In genomic region chr2:153496898-153497297, GRCm38 (mm10) we compare ENCODE assay signal across 9 mouse cellular contexts. TPM values are rescaled to one million over a fixed set of nuclear protein-coding genes. Genes with fewer than 3 reads are reported as not detected.
A peak's percentile ranks its signal among the peaks of the same experiment; 100 is the strongest.
DNase-seq lines count a peak whose midpoint lies in the region; ATAC-seq and TF ChIP-seq lines count a peak whose summit lies in the region.
"Had no signal": no experiment of that assay in that cellular context is flagged by ENCODE, and none has a peak within 500 bp of the region (broad histone marks: within the 10 kb centered on the region; RNA-seq: fewer than 3 reads in every experiment).

No protein-coding gene starts in this region.

- H3K27me3 ChIP-seq in stomach, embryonic 16.5 days (ENCODE audit: control insufficient read depth, insufficient read depth, low read length) = no peaks in the 10 kb centered on the region
- H3K27me3 ChIP-seq in stomach, postnatal 0 days (ENCODE audit: control insufficient read depth, insufficient read depth, low read length) = no peaks in the 10 kb centered on the region
- H3K27me3 ChIP-seq in limb, embryonic 14.5 days (ENCODE audit: control insufficient read depth, insufficient read depth, low read length) = peaks cover 8% of the 10 kb centered on the region; the same call in 1 of the 2 replicates

- no peak for TF ChIP-seq CTCF in stomach, postnatal 0 days (IDR thresholded peaks at IDR 0.05; ENCODE audit: low read depth)

- TF ChIP-seq POLR2A in limb, embryonic 14.5 days (IDR thresholded peaks at IDR 0.05; ENCODE audit: borderline replicate concordance, extremely low read depth, insufficient read depth, insufficient read length) = no peak

- H3K27ac ChIP-seq in stomach, embryonic 16.5 days (ENCODE audit: low read length) = peak overlapping the region; percentile 67; the same call in 1 of the 2 replicates
- no peak overlapping the region for H3K27ac ChIP-seq in stomach, postnatal 0 days (replicated peaks)
- no peak overlapping the region for H3K27ac ChIP-seq in limb, embryonic 14.5 days (replicated peaks; ENCODE audit: low read depth, low read length)

- DNase-seq in gastrocnemius, postnatal 14 days = peak; percentile 27
- no peak for DNase-seq in gastrocnemius, adult 8-10 months (ENCODE audit: low spot score in 2 of 2)
- no peak for DNase-seq in stomach, postnatal 0 days (ENCODE audit: low spot score)
- DNase-seq in limb, embryonic 14.5 days (ENCODE audit: low spot score) = peak; percentile 49
- DNase-seq in gastrocnemius, postnatal 25 days = no peak
- DNase-seq in adrenal gland, postnatal 14 days = no peak
- DNase-seq in adrenal gland, adult 2 months = no peak
- DNase-seq: lung, postnatal 10 days had no signal

- no peak overlapping the region for H3K4me2 ChIP-seq in stomach, embryonic 16.5 days (ENCODE audit: low read depth, low read length)
- H3K4me2 ChIP-seq in stomach, postnatal 0 days (replicated peaks; ENCODE audit: low read depth) = no peak overlapping the region
- H3K4me2 ChIP-seq in limb, embryonic 14.5 days (replicated peaks; ENCODE audit: low read depth, low read length, severe bottlenecking) = no peak overlapping the region

- TF ChIP-seq EP300 in stomach, postnatal 0 days (optimal IDR thresholded peaks at IDR 0.05) = no peak

- no peak overlapping the region for H3K9ac ChIP-seq in stomach, embryonic 16.5 days (ENCODE audit: low read length)
- H3K9ac ChIP-seq in stomach, postnatal 0 days (ENCODE audit: low read length) = no peak overlapping the region
- no peak overlapping the region for H3K9ac ChIP-seq in limb, embryonic 14.5 days (ENCODE audit: low read depth, low read length, severe bottlenecking)

- H3K4me1 ChIP-seq in stomach, embryonic 16.5 days (ENCODE audit: control insufficient read depth, insufficient read depth, low read length) = peaks cover 36% of the 10 kb centered on the region
- H3K4me1 ChIP-seq in stomach, postnatal 0 days (replicated peaks; ENCODE audit: control insufficient read depth, insufficient read depth) = no peaks in the 10 kb centered on the region; the same call in 1 of the 2 replicates
- peaks cover 11% of the 10 kb centered on the region for H3K4me1 ChIP-seq in limb, embryonic 14.5 days (ENCODE audit: control insufficient read depth, insufficient read depth, low read length)

- no peak for ATAC-seq in stomach, embryonic 16.5 days (ENCODE audit: insufficient read depth, low FRiP score)
- ATAC-seq in stomach, postnatal 0 days (ENCODE audit: low FRiP score, low TSS enrichment) = no peak
- peak; percentile 40; the same call in 1 of the 2 replicates for ATAC-seq in limb, embryonic 14.5 days (ENCODE audit: low FRiP score, low read depth)

- no peaks in the 10 kb centered on the region for H3K9me3 ChIP-seq in stomach, embryonic 16.5 days (replicated peaks; ENCODE audit: control insufficient read depth, low read length)
- no peaks in the 10 kb centered on the region for H3K9me3 ChIP-seq in stomach, postnatal 0 days (ENCODE audit: control insufficient read depth, low read length)
- H3K9me3 ChIP-seq in limb, embryonic 14.5 days (ENCODE audit: control insufficient read depth, low read length) = no peaks in the 10 kb centered on the region

- intact Hi-C loops in gastrocnemius, postnatal 14 days (cut with DNase I; ENCODE audit: low total_unique reads) = no loop called here

- 68% methylated on average over 13 of the region's 13 CpGs for WGBS in stomach, embryonic 16.5 days
- 72% methylated on average over 13 of the region's 13 CpGs for WGBS in stomach, postnatal 0 days
- 47% methylated on average over 13 of the region's 13 CpGs for WGBS in limb, embryonic 14.5 days

- H3K36me3 ChIP-seq in stomach, embryonic 16.5 days (ENCODE audit: control insufficient read depth, insufficient read depth, low read length) = no peaks in the 10 kb centered on the region
- H3K36me3 ChIP-seq in stomach, postnatal 0 days (ENCODE audit: control insufficient read depth, insufficient read depth, low read length) = no peaks in the 10 kb centered on the region
- no peaks in the 10 kb centered on the region for H3K36me3 ChIP-seq in limb, embryonic 14.5 days (ENCODE audit: control insufficient read depth, insufficient read depth, low read length)

- H3K4me3 ChIP-seq in stomach, embryonic 16.5 days (replicated peaks; ENCODE audit: low read length) = no peak overlapping the region
- no peak overlapping the region for H3K4me3 ChIP-seq in stomach, postnatal 0 days (ENCODE audit: low read depth, low read length)
- no peak overlapping the region for H3K4me3 ChIP-seq in limb, embryonic 14.5 days (replicated peaks; ENCODE audit: low read length)

RNA-seq across cellular contexts. Expression of gene 4930404H24Rik, which starts 4.3 kb away (rescaled TPM):
- total RNA-seq in gastrocnemius, postnatal 14 days (2021) = not detected
- not detected for total RNA-seq in gastrocnemius, adult 8-10 months (2022)
- not detected in 2 replicates for polyA plus RNA-seq in stomach, embryonic 16.5 days (2015; fragmentation: Nextera tagmentation; extraction: Ambion mirVana)
- not detected in 2 replicates for polyA plus RNA-seq in stomach, postnatal 0 days (2015; fragmentation: Nextera tagmentation; extraction: Ambion mirVana)
- not detected in 2 replicates for polyA plus RNA-seq in limb, embryonic 14.5 days (2012; rRNA removed)
- polyA plus RNA-seq in limb, embryonic 14.5 days (2014; fragmentation: Nextera tagmentation; extraction: Ambion mirVana) = not detected in 2 replicates
- total RNA-seq in gastrocnemius, postnatal 25 days (2021) = not detected
- total RNA-seq in adrenal gland, postnatal 14 days (2021) = not detected in 2 replicates
- total RNA-seq in adrenal gland, adult 2 months (2021) = not detected
- not detected in 2 replicates for polyA plus RNA-seq in adrenal gland, adult 2 months (2012; rRNA removed)

RNA-seq across cellular contexts. Expression of gene Nol4l, which starts 32.9 kb away (rescaled TPM):
- total RNA-seq in gastrocnemius, postnatal 14 days (2021) = 1 to 10 TPM; 3.0 to 3.3 TPM
- under 1 TPM; 0.29 to 0.94 (median 0.41) TPM for total RNA-seq in gastrocnemius, adult 8-10 months (2022)
- 11.3 and 11.5 TPM in 2 replicates for polyA plus RNA-seq in stomach, embryonic 16.5 days (2015; fragmentation: Nextera tagmentation; extraction: Ambion mirVana)
- 4.4 and 4.8 TPM in 2 replicates for polyA plus RNA-seq in stomach, postnatal 0 days (2015; fragmentation: Nextera tagmentation; extraction: Ambion mirVana)
- polyA plus RNA-seq in limb, embryonic 14.5 days (2012; rRNA removed) = 19.5 and 24.5 TPM in 2 replicates
- polyA plus RNA-seq in limb, embryonic 14.5 days (2014; fragmentation: Nextera tagmentation; extraction: Ambion mirVana) = 10.1 and 11.9 TPM in 2 replicates
- total RNA-seq in gastrocnemius, postnatal 25 days (2021) = 1 to 10 TPM; 1.4 to 1.6 TPM
- total RNA-seq in adrenal gland, postnatal 14 days (2021) = 15.6 and 16.0 TPM in 2 replicates
- 10 to 100 TPM; 11.5 to 16.4 TPM for total RNA-seq in adrenal gland, adult 2 months (2021)
- 6.5 and 9.2 TPM in 2 replicates for polyA plus RNA-seq in adrenal gland, adult 2 months (2012; rRNA removed)

Comparison
In these comparisons a context has a peak if more than half of its experiments do, and no peak if none do; other contexts are left out.
1. DNase-seq: peak in gastrocnemius, postnatal 14 days (single experiment) and limb, embryonic 14.5 days (single experiment); none in gastrocnemius, adult 8-10 months (0 of 2), stomach, postnatal 0 days (single experiment), gastrocnemius, postnatal 25 days (single experiment), adrenal gland, postnatal 14 days (single experiment) and adrenal gland, adult 2 months (single experiment).